Mouse (Mus musculus) limb, embryonic 10.5 days (tissue): ENCODE results near the gene Trim69. TPM values are rescaled to one million over a fixed set of nuclear protein-coding genes. Genes with fewer than 3 reads are reported as not detected.
A peak's percentile ranks its signal among the peaks of the same experiment; 100 is the strongest.

Experiments used
- DNase-seq: peaks from one replicate; pipeline ENCODE4 v3.0.0-alpha.2; 2017; ENCODE audit warnings: low spot score
- H3K27ac ChIP-seq: fragments of 300-500 bp; sonication (generic); 2 replicates; pipeline ENCODE4 v1.5.1; 2016; ENCODE audit warnings: mild to moderate bottlenecking
- H3K27me3 ChIP-seq: fragments of 300-500 bp; sonication (generic); 2 replicates; pipeline ENCODE4 v1.6.1; 2016; ENCODE audit warnings: low read depth, mild to moderate bottlenecking; ENCODE audit not compliant: poor library complexity, severe bottlenecking
- H3K36me3 ChIP-seq: fragments of 300-500 bp; sonication (generic); 2 replicates; pipeline ENCODE4 v1.6.1; 2016; ENCODE audit warnings: mild to moderate bottlenecking, moderate library complexity
- H3K4me1 ChIP-seq: fragments of 300-500 bp; sonication (generic); 2 replicates; pipeline ENCODE4 v1.6.1; 2016
- H3K4me3 ChIP-seq: fragments of 300-500 bp; sonication (generic); 2 replicates; pipeline ENCODE4 v1.5.1; 2016; ENCODE audit warnings: mild to moderate bottlenecking, moderate library complexity
- H3K9me3 ChIP-seq: fragments of 300-500 bp; sonication (generic); replicated peaks from 2 replicates; pipeline ENCODE4 v1.6.1; 2016; ENCODE audit warnings: mild to moderate bottlenecking
- WGBS: fragments of 180-500 bp; shearing (Covaris S2); methylation state at CpG from one replicate; pipeline ENCODE4 v1.1.7; 2016; 5-methylcytosine and 5-hydroxymethylcytosine counted together
- polyA plus RNA-seq: library from polyadenylated mRNA; unstranded; fragments of >200 nt; fragmentation: Nextera tagmentation; extraction: Ambion mirVana; gene quantifications from 2 replicates; pipeline ENCODE4 v1.2.1, GENCODE M21; 2016

The Trim69 gene
- polyA plus RNA-seq, 1 experiment from 2014 or later = 0.08 TPM

DNA sequence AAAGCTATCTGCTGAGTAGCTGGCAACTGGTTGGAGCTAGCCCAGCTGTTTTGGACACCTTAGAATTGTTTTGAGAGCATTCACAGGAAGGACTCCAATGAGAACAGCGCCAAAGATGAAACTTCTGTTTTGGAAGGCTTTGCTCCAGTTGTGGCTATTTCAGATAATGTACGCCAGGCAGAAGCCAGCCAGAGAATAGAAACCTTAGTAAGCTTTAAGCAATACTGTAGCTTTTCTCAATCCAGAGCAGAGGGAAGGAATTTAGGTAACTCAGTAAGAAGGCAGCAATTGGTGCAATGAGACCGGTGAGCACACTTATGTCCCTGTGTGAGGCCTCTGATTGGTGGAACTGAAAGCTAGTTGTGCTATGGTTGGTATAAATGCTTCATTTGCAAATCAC, 17.4 kb upstream of the Trim69 start:
- H3K9me3 ChIP-seq = no peaks in the 10 kb centered on the region
- 0 out of 2 replicates have a peak, but pooled peaks cover 4% of the 10 kb centered on the region for H3K4me1 ChIP-seq
- no peaks in the 10 kb centered on the region for H3K27me3 ChIP-seq
- DNase-seq = no peak
- WGBS = 87% methylated on average over 3 of the region's 3 CpGs
- H3K36me3 ChIP-seq = no peaks in the 10 kb centered on the region
- no peak overlapping the region for H3K27ac ChIP-seq
- H3K4me3 ChIP-seq = no peak overlapping the region

GRCm38 (mm10) chr2:122145756-122146155, 14.7 kb upstream of the Trim69 start:
- H3K4me1 ChIP-seq = peaks cover 8% of the 10 kb centered on the region; the same call in 1 of the 2 replicates
- no peak overlapping the region for H3K27ac ChIP-seq
- no peaks in the 10 kb centered on the region for H3K27me3 ChIP-seq
- H3K36me3 ChIP-seq = no peaks in the 10 kb centered on the region
- DNase-seq = no peak
- no peak overlapping the region for H3K4me3 ChIP-seq
- WGBS = 70% methylated on average over 4 of the region's 4 CpGs
- H3K9me3 ChIP-seq = no peaks in the 10 kb centered on the region

DNA sequence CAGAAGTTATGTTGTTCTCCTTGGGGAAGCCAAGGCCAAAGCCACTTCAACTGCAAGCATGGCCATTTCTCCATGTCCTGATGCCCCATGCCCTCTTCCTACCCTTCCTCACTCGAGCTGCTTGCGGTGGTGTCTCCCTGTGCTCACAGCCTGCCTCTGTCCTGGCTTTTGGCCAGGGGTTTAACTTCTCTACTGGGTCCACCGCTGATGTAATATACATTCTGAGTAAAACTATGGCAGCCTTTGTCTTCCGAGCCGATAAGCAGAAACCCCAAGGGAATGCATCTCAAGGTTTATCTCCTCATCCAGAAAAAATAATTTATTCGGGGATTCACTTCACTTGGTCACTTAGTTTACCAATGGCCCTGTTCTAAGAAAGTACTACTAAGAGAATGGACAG, 13.8 kb upstream of the Trim69 start:
- H3K4me3 ChIP-seq = no peak overlapping the region
- no peaks in the 10 kb centered on the region for H3K27me3 ChIP-seq
- DNase-seq = no peak
- no peak overlapping the region for H3K27ac ChIP-seq
- no peaks in the 10 kb centered on the region for H3K9me3 ChIP-seq
- peaks cover 8% of the 10 kb centered on the region; the same call in 1 of the 2 replicates for H3K4me1 ChIP-seq
- WGBS = 82% methylated on average over 6 of the region's 6 CpGs
- H3K36me3 ChIP-seq = peaks cover 7% of the 10 kb centered on the region

DNA sequence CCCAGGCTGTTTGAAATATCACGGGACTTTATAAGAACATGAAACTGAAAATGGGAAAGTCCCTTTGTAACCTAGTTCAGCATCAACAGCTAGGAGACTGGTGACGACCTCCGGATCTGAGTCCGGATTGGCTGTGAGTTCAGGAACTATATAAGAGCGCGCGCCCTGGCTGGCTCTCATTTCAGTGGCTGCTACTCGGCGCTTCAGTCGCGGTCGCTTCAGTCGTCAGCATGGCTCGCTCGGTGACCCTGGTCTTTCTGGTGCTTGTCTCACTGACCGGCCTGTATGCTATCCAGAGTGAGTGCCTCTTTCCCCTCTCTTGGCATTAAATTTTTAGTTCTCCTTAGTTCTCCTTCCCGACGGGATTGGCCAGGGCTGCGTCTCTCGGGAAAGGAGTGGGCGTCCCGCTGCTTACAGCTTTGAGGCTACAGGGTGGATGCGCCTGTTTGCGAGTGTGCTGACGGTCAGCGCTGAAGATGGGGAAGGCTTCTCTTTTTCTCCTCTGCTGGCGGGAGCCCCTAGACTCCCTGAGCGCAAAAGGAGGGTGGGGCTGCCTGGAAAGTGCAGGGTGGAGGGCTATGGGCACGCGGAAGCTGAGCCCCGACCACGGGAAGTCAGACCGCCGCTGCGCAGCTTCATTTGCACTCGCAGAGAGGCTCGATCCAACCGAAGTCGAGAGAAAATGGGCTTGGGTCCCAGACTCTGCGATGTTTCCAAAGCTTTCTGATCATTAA, 12.8 kb upstream of the Trim69 start, which contains the start of gene B2m:
Gene B2m, plus strand, starts transcription at position 179 of the 734 bp plus-strand sequence.
- Histone ChIP-seq H3K27ac (peak within 1 kb of the TSS; percentile 87), H3K4me1 (peaks cover 8% of the 10 kb centered on the region; the same call in 1 of the 2 replicates), H3K27me3 (no peaks in the 10 kb centered on the region), H3K9me3 (no peaks in the 10 kb centered on the region), H3K36me3 (peaks cover 11% of the 10 kb centered on the region), H3K4me3 (peak within 1 kb of the TSS; percentile 79)
- whole genome bisulfite sequencing = under 1% methylated on average over 40 of the region's 40 CpGs
- DNase-seq = peak; percentile 94

- peaks cover 11% of the 10 kb centered on the region for H3K36me3 ChIP-seq
- H3K4me3 ChIP-seq = peak overlapping the region; percentile 79
- no peak for DNase-seq
- peak overlapping the region; percentile 87; the same call in 1 of the 2 replicates for H3K27ac ChIP-seq
- WGBS = 42% methylated on average over 18 of the region's 18 CpGs
- H3K4me1 ChIP-seq = peaks cover 8% of the 10 kb centered on the region; the same call in 1 of the 2 replicates
- no peaks in the 10 kb centered on the region for H3K9me3 ChIP-seq
- H3K27me3 ChIP-seq = no peaks in the 10 kb centered on the region
Observed at GRCm38 (mm10) chr2:122148242-122148917, 12.1 kb upstream of the Trim69 start.

DNA sequence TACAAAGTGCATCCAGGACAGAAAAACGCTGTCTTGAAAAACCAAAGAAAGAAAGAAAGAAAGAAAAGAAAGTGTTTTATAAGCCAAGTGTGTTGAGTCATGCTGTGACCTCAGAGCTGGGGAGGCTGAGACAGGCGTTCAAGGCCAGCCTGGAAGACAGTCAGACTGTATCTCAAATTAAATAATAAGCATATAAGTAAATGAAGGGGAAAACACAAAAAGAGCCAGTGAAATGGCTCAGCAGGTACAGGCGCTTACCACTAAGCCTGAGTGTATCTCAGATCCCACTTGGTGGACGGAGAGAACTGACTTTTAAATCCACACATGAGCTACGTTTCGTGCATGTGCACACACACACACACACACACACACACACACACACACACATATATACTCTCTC, 11.2 kb upstream of the Trim69 start:
- peaks cover 13% of the 10 kb centered on the region for H3K36me3 ChIP-seq
- no peak overlapping the region for H3K27ac ChIP-seq
- DNase-seq = no peak
- peaks cover 8% of the 10 kb centered on the region; the same call in 1 of the 2 replicates for H3K4me1 ChIP-seq
- 90% methylated on average over 6 of the region's 6 CpGs for WGBS
- H3K4me3 ChIP-seq = no peak overlapping the region
- no peaks in the 10 kb centered on the region for H3K9me3 ChIP-seq
- no peaks in the 10 kb centered on the region for H3K27me3 ChIP-seq

DNA sequence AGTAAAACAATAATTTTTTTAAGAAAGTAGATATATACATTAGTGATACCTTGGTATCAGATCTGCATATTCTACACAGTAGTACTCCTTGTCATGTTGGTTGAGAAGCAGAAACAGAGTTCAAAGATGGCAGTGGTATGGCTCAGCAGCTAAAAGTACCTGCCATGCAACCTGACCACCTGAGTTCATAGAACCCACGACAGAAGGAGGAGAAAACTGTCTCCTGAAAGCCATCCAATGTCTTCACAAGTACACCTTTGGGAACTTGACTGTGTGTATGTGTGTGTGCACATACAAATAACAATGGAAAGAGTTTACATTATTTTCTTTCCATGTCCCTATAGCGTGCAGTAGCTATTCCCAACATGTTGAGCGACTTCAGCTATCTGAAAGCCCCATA, 10.8 kb upstream of the Trim69 start:
- no peaks in the 10 kb centered on the region for H3K27me3 ChIP-seq
- H3K4me3 ChIP-seq = no peak overlapping the region
- no peak for DNase-seq
- peaks cover 17% of the 10 kb centered on the region for H3K36me3 ChIP-seq
- no peak overlapping the region for H3K27ac ChIP-seq
- H3K4me1 ChIP-seq = peaks cover 8% of the 10 kb centered on the region; the same call in 1 of the 2 replicates
- WGBS = 84% methylated on average over 3 of the region's 3 CpGs
- no peaks in the 10 kb centered on the region for H3K9me3 ChIP-seq

DNA sequence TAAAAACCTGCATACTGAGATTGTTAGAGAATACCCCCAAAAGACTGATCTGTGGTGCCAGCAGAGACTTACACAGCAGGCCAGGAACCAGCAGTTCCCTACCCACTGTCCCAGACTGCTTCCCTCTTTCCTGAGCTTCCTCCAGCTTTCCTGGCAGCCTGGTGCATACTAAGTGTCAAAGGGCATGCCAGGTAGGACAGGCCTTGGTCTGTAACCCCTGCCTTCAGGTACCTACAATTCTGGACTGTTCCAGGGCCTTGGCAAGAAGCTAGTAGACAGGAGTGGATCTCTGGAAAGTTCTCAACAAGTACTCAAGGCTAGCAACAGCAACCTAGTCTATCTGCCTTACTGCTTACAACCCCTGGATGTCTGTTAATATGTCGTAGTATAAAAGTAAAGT, 9.3 kb upstream of the Trim69 start:
- Histone ChIP-seq H3K4me3 (no peak overlapping the region), H3K36me3 (peaks cover 25% of the 10 kb centered on the region), H3K9me3 (no peaks in the 10 kb centered on the region), H3K27me3 (no peaks in the 10 kb centered on the region), H3K27ac (no peak overlapping the region), H3K4me1 (peaks cover 8% of the 10 kb centered on the region; the same call in 1 of the 2 replicates)
- DNase-seq = no peak
- WGBS = 90% methylated on average over 1 of the region's 1 CpGs

- Histone ChIP-seq H3K36me3 (peaks cover 25% of the 10 kb centered on the region), H3K27me3 (no peaks in the 10 kb centered on the region), H3K9me3 (no peaks in the 10 kb centered on the region), H3K4me1 (peaks cover 4% of the 10 kb centered on the region; the same call in 1 of the 2 replicates), H3K27ac (no peak overlapping the region), H3K4me3 (no peak overlapping the region)
- WGBS = 91% methylated on average over 3 of the region's 3 CpGs
- DNase-seq = no peak
Observed at GRCm38 (mm10) chr2:122152850-122153249, 7.7 kb upstream of the Trim69 start.

DNA sequence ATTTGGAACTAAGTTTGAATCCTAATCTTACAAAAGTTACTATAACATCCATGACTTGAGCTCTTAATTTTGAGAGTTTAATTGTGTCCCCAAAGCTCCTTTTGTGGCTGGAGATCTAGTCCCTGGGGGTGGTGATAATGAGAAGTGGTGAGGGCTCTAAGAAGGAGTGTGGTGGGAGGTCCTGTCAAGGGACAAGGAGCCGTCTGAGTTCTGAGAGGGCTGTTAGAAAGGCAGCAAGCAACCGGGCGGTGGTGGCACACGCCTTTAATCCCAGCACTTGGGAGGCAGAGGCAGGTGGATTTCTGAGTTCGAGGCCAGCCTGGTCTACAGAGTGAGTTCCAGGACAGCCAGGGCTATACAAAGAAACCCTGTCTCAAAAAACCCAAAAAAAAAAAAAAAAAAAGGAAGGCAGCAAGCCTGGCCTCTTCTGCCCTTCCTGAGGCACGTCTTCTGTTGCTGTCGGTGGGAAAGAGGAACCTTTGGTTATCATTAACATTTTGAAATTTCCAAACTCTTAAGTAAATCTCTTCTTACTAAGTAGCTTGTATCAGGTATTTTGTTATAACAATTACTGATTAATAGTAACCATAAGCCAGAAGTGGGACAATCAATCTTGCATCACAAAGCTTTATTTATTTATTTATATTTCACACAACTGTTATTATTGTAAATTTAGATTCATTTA, 6.7 kb upstream of the Trim69 start:
- DNase-seq = no peak
- Histone ChIP-seq H3K4me3 (no peak overlapping the region), H3K27ac (no peak overlapping the region), H3K9me3 (no peaks in the 10 kb centered on the region), H3K4me1 (no peaks in the 10 kb centered on the region), H3K27me3 (no peaks in the 10 kb centered on the region), H3K36me3 (peaks cover 25% of the 10 kb centered on the region)
- WGBS = 85% methylated on average over 7 of the region's 7 CpGs

DNA sequence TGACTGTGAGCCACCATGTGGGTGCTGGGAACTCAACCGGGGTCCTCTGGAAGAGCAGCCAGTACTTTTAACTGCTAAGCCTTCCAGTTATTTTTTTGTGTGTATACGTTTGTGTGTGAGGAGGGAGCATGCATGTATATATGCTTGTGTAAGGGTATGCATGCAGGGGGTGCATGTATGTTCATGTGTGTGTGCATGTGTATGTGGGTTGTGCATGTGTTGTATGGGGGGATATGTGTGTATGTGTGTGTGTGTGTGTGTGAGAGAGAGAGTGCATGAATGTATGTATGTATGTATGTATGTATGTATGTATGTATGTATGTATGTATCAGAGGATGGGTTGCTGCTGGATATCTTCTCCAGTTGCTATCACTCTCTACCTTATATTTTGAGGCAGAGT, 6.0 kb upstream of the Trim69 start:
- peaks cover 25% of the 10 kb centered on the region for H3K36me3 ChIP-seq

DNA sequence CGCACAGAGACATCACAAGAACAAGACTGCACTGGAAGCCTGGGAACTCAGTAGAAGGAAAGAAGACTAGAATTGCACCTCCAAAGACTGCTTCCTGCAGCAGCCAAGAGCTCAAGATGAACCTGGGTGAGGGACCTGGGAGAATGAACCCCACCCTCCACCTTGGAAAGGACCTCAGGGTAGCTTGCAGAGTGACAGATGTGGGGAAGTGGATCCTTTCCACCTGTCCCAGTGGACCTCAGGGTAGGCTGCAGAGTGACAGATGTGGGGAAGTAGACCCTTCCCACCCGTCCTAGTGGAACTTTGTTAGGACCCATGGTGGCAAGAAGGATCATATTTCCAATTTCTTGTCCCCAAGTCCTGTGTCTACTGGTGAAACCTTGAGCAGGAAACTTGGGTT, 5.2 kb upstream of the Trim69 start:
- 83% methylated on average over 2 of the region's 2 CpGs for WGBS

More for the DNA sequence above, 6.0 kb upstream of the Trim69 start:
- Histone ChIP-seq H3K27me3 (no peaks in the 10 kb centered on the region), H3K9me3 (no peaks in the 10 kb centered on the region), H3K4me3 (no peak overlapping the region), H3K4me1 (no peaks in the 10 kb centered on the region), H3K27ac (no peak overlapping the region)
- DNase-seq = no peak
- WGBS = 90% methylated on average over 2 of the region's 2 CpGs

More for the DNA sequence above, 5.2 kb upstream of the Trim69 start:
- Histone ChIP-seq H3K27me3 (no peaks in the 10 kb centered on the region), H3K9me3 (no peaks in the 10 kb centered on the region), H3K4me1 (no peaks in the 10 kb centered on the region), H3K36me3 (peaks cover 25% of the 10 kb centered on the region), H3K4me3 (no peak overlapping the region), H3K27ac (no peak overlapping the region)
- no peak for DNase-seq
